Mouse (Mus musculus) neural tube, embryonic 11.5 days (tissue): Measurements from ENCODE around the gene Prnd. TPM values are rescaled to one million over a fixed set of nuclear protein-coding genes. Genes with fewer than 3 reads are reported as not detected.

Experiments
- ATAC-seq: fragments of 200-750 bp; cut with Nextera tagmentation; 2 replicates; pipeline ENCODE4 v1.8.0; 2017; ENCODE audit warnings: moderate number of reproducible peaks, mild to moderate bottlenecking, moderate TSS enrichment, moderate library complexity; ENCODE audit not compliant: insufficient read depth, low FRiP score, low TSS enrichment
- DNase-seq: peaks from one replicate; pipeline ENCODE4 v3.0.0-alpha.2; 2015; ENCODE audit warnings: low spot score
- H3K27ac ChIP-seq: fragments of 300-500 bp; sonication (generic); 2 replicates; pipeline ENCODE4 v1.5.1; 2014; ENCODE audit warnings: low read depth, mild to moderate bottlenecking, low read length
- H3K27me3 ChIP-seq: fragments of 300-500 bp; sonication (generic); 2 replicates; pipeline ENCODE4 v1.6.1; 2014; ENCODE audit warnings: mild to moderate bottlenecking, low read length, mixed read lengths; ENCODE audit not compliant: control insufficient read depth, insufficient read depth
- H3K36me3 ChIP-seq: fragments of 300-500 bp; sonication (generic); 2 replicates; pipeline ENCODE4 v1.6.1; 2014; ENCODE audit warnings: mild to moderate bottlenecking, low read length, moderate library complexity, mixed read lengths; ENCODE audit not compliant: control insufficient read depth, insufficient read depth
- H3K4me1 ChIP-seq: fragments of 300-500 bp; sonication (generic); 2 replicates; pipeline ENCODE4 v1.6.1; 2014; ENCODE audit warnings: low read length, mixed read lengths; ENCODE audit not compliant: control insufficient read depth, insufficient read depth
- H3K4me2 ChIP-seq: fragments of 300-500 bp; sonication (generic); 2 replicates; pipeline ENCODE4 v1.6.1; 2014; ENCODE audit warnings: low read depth, mild to moderate bottlenecking, moderate library complexity
- H3K4me3 ChIP-seq: fragments of 300-500 bp; sonication (generic); 2 replicates; pipeline ENCODE4 v1.5.1; 2014; ENCODE audit warnings: low read depth, low read length
- H3K9ac ChIP-seq: fragments of 300-500 bp; sonication (generic); 2 replicates; pipeline ENCODE4 v1.6.1; 2014; ENCODE audit warnings: mild to moderate bottlenecking, low read length
- H3K9me3 ChIP-seq: fragments of 300-500 bp; sonication (generic); 2 replicates; pipeline ENCODE4 v1.6.1; 2016; ENCODE audit warnings: low read length; ENCODE audit not compliant: control insufficient read depth
- WGBS: fragments of 180-500 bp; shearing (Covaris S2); extraction: QIAGEN DNeasy Blood & Tissue Kit; methylation state at CpG from one replicate; pipeline ENCODE4 v1.1.7; 2014; 5-methylcytosine and 5-hydroxymethylcytosine counted together
- polyA plus RNA-seq: library from polyadenylated mRNA; unstranded; fragments of >200 nt; fragmentation: Nextera tagmentation; extraction: Ambion mirVana; gene quantifications from 2 replicates; pipeline ENCODE4 v1.2.1, GENCODE M21; 2014

The Prnd gene
- polyA plus RNA-seq, 1 experiment from 2014 or later = 8.5 TPM

GRCm38 (mm10) chr2:131982546-131983196, 32.0 kb downstream of the Prnd start:
- no peaks in the 10 kb centered on the region for H3K36me3 ChIP-seq
- H3K4me2 ChIP-seq = no peak overlapping the region
- no peaks in the 10 kb centered on the region for H3K9me3 ChIP-seq
- H3K4me3 ChIP-seq = no peak overlapping the region
- no peaks in the 10 kb centered on the region for H3K27me3 ChIP-seq
- WGBS = 25% methylated on average over 6 of the region's 6 CpGs
- DNase-seq (peak; percentile 61), ATAC-seq (peak; percentile 45; the same call in 1 of the 2 replicates)
- no peaks in the 10 kb centered on the region for H3K4me1 ChIP-seq
- no peak overlapping the region for H3K27ac ChIP-seq
- H3K9ac ChIP-seq = no peak overlapping the region

DNA sequence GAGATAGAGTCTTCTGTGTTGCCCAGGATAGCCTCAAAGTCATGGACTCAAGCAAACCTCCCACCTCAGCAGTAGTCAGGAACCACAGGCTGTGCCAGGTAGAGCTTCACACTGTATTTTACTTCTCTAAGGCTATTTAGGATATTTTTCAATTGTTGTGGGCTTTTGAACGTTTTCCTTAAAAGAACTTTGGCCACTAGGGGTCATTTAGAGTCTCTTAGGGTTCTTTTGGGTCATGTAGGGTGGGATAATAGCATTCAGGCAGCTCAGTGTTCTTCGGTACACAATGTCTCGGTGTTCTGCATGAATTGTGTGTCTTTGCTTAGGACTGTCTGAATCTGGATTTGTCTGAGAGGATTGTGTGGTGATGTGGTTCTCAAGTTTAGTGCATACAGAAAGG, 37.3 kb downstream of the Prnd start:
- Histone ChIP-seq H3K27ac (no peak overlapping the region), H3K9ac (no peak overlapping the region), H3K36me3 (no peaks in the 10 kb centered on the region), H3K4me1 (no peaks in the 10 kb centered on the region), H3K4me2 (no peak overlapping the region), H3K27me3 (no peaks in the 10 kb centered on the region), H3K4me3 (no peak overlapping the region), H3K9me3 (no peaks in the 10 kb centered on the region)
- ATAC-seq = no peak
- 56% methylated on average over 3 of the region's 3 CpGs for WGBS
- DNase-seq = no peak

GRCm38 (mm10) chr2:131988550-131988949, 37.9 kb downstream of the Prnd start:
- H3K9ac ChIP-seq = no peak overlapping the region
- no peaks in the 10 kb centered on the region for H3K27me3 ChIP-seq
- H3K4me3 ChIP-seq = no peak overlapping the region
- H3K4me1 ChIP-seq = no peaks in the 10 kb centered on the region
- WGBS = 74% methylated on average over 2 of the region's 2 CpGs
- DNase-seq = no peak
- H3K4me2 ChIP-seq = no peak overlapping the region
- H3K27ac ChIP-seq = no peak overlapping the region
- no peaks in the 10 kb centered on the region for H3K9me3 ChIP-seq
- H3K36me3 ChIP-seq = no peaks in the 10 kb centered on the region
- no peak for ATAC-seq

DNA sequence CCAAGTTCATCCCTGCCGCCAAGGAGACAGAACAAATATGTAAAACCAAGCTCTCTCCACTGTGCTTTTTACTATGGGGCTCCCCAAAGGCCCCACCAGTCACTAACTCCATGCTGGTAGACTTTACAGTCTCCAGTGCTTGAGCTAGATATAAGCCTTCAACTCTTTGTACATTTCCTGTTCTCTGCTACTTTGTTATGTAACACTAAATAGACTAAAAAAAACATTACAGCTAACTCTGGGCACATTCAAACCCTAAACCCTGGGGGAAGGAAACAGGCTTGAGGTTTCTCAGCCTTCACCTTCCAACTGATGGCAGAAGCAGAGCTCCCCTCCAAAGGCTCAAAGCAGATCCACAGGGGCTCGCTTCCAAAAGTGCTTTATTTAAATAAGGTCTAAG, 41.8 kb downstream of the Prnd start:
- Histone ChIP-seq H3K27ac (no peak overlapping the region), H3K36me3 (peaks cover 2% of the 10 kb centered on the region; the same call in 1 of the 2 replicates), H3K9ac (no peak overlapping the region), H3K27me3 (no peaks in the 10 kb centered on the region), H3K9me3 (no peaks in the 10 kb centered on the region), H3K4me3 (no peak overlapping the region), H3K4me1 (no peaks in the 10 kb centered on the region), H3K4me2 (no peak overlapping the region)
- no peak for ATAC-seq
- no peak for DNase-seq
- 96% methylated on average over 2 of the region's 2 CpGs for WGBS

- H3K4me2 ChIP-seq = no peak overlapping the region
- no peak for ATAC-seq
Measured at GRCm38 (mm10) chr2:131993151-131993550, 42.5 kb downstream of the Prnd start.

DNA sequence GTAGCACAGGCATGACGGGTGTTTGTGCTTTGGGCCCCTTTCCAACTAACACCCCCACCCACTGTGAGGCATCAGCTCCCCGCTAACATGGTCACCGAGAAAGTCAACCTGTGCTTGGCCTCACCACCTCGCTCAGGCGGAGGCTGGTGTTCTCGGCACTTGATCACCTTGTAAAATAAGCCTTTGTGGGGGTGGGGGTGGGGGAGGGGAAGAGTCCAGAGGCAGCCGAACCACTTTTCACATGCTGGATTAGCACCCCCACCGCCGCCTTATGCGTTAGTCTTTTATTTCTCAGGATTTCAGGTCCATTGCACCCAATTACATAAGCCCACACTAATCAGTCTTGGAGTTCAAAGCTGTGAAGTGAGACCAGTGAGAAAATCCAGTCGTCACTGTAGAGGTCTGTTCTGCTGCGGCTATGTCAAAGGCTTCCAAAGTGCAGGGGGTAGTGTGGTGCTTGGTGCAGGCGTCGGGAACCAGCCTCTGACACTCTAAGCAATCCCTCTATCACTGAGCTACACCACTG, 43.0 kb downstream of the Prnd start:
- DNase-seq (no peak), ATAC-seq (no peak)
- Histone ChIP-seq H3K9ac (no peak overlapping the region), H3K36me3 (peaks cover 2% of the 10 kb centered on the region), H3K9me3 (no peaks in the 10 kb centered on the region), H3K4me2 (no peak overlapping the region), H3K27me3 (no peaks in the 10 kb centered on the region), H3K4me3 (no peak overlapping the region), H3K27ac (no peak overlapping the region), H3K4me1 (no peaks in the 10 kb centered on the region)
- 43% methylated on average over 14 of the region's 14 CpGs for WGBS

More at GRCm38 (mm10) chr2:131993151-131993550, 42.5 kb downstream of the Prnd start:
- Histone ChIP-seq H3K36me3 (peaks cover 2% of the 10 kb centered on the region), H3K27ac (no peak overlapping the region), H3K4me1 (no peaks in the 10 kb centered on the region), H3K4me3 (no peak overlapping the region), H3K9me3 (no peaks in the 10 kb centered on the region), H3K9ac (no peak overlapping the region), H3K27me3 (no peaks in the 10 kb centered on the region)
- 80% methylated on average over 4 of the region's 4 CpGs for WGBS
- DNase-seq = no peak

DNA sequence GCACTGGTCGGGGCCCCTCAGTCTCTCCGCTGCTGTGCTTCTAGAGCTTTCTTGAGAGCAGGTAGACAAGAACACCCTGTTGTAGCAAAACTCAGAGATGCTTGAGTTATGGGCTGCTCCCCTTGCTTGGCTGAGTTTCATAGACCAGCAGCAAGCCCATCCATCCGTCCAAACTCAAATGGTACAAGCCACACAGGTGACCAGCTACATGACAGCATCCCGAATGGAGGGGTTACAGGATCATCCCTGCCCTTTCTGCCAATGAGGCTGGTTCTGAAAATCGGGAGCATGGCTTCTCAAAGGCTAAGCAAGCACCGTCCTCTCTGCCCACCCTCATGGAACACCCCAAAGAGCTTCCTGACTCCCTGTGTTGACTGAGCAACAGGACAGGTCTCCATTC, 44.3 kb downstream of the Prnd start:
- peaks cover 2% of the 10 kb centered on the region for H3K36me3 ChIP-seq
- H3K27ac ChIP-seq = no peak overlapping the region
- no peak overlapping the region for H3K9ac ChIP-seq
- 91% methylated on average over 6 of the region's 6 CpGs for WGBS
- DNase-seq (no peak), ATAC-seq (no peak)
- no peak overlapping the region for H3K4me3 ChIP-seq
- H3K9me3 ChIP-seq = no peaks in the 10 kb centered on the region
- no peaks in the 10 kb centered on the region for H3K4me1 ChIP-seq
- no peak overlapping the region for H3K4me2 ChIP-seq
- no peaks in the 10 kb centered on the region for H3K27me3 ChIP-seq

DNA sequence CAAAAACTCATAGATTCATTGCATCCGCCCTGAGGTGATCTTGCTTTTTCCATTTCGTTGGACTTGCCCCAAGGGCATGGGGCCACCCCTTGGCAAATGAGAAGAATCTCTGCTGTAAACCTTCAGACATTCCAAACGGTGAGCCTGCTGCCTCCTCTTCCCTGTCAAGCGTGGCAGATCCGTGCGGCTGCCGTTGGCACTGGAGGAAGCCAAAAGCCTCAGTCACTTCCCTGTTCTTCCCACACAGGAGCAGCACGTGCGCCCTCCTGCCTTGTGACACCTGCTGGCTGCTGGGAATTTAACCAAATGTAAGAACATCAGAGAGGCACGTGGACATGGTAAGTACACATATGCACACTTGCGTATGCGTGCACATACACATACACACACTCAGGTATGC, 45.1 kb downstream of the Prnd start:
- peaks cover 2% of the 10 kb centered on the region for H3K36me3 ChIP-seq
- WGBS = 92% methylated on average over 12 of the region's 12 CpGs
- no peak overlapping the region for H3K4me3 ChIP-seq

DNA sequence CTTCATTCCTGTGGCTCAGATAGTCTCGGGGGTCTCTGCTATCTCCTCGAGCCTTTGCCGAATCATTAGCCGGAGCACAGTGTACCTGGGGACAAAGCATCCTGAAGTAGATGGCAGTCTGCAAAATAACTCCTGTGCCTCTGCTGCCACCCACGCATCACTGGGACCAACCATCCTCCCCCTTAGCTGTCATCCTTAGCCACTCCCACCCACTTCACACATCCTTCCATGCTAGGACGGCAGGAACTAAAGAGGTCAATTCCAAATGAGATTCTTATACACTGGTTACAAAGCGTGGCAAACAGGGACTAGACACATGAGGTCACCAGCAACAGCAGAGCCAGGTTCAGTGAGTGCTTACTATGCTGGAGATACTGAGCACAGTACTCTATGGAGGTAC, 45.7 kb downstream of the Prnd start:
- Histone ChIP-seq H3K4me1 (no peaks in the 10 kb centered on the region), H3K4me3 (no peak overlapping the region), H3K4me2 (no peak overlapping the region), H3K9me3 (no peaks in the 10 kb centered on the region), H3K36me3 (peaks cover 2% of the 10 kb centered on the region), H3K27me3 (no peaks in the 10 kb centered on the region), H3K9ac (no peak overlapping the region), H3K27ac (no peak overlapping the region)
- DNase-seq (no peak), ATAC-seq (no peak)
- 86% methylated on average over 7 of the region's 7 CpGs for WGBS

More for the DNA sequence above, 45.1 kb downstream of the Prnd start:
- Histone ChIP-seq H3K9ac (no peak overlapping the region), H3K9me3 (no peaks in the 10 kb centered on the region), H3K27ac (no peak overlapping the region), H3K4me1 (no peaks in the 10 kb centered on the region), H3K27me3 (no peaks in the 10 kb centered on the region), H3K4me2 (no peak overlapping the region)
- DNase-seq (no peak), ATAC-seq (no peak)
